Mouse (Mus musculus): ENCODE data around the gene Arid5b. TPM values are rescaled to one million over a fixed set of nuclear protein-coding genes. Genes with fewer than 3 reads are reported as not detected.
A peak's percentile ranks its signal among the peaks of the same experiment; 100 is the strongest.

Gene Arid5b
- total RNA-seq, 2 experiments from 2014 or later: 14.0 to 25.3 TPM

DNA sequence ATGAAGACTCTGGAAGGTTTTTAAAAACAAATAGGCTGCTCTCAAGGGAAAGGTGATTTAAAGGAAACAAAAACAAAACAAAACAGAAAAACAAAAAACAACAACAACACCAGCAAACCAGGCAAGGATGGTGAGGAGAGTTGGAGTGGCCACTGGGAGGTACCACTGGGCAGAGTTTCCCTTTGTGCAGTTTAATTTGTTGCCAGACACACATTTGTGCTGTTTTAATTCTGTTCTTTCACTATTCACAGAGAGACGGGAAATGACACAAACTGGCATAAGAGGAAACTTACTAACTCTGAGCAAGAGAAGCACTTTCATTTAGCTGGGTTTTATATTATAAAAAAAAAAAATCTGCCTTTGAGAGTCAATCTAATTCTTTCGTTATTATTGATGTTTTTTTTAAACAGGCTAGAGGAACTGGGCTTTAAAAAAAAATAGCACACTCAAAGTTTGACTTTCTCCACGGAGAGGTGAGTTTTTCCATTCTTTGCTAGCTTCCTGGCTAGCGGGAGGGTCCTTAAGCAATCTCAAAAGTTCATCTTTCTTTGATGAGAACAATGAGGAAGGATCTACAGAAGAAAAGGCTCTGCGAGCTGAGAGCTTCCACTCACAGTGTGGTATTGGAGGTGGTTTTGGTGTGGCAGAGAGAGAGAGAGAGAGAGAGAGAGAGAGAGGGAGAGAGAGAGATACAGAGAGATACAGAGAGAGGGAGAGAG is 39.7 kb downstream of the Arid5b start:
- DNase-seq (ENCODE audit: low spot score in 2 of 2): no peak

DNA sequence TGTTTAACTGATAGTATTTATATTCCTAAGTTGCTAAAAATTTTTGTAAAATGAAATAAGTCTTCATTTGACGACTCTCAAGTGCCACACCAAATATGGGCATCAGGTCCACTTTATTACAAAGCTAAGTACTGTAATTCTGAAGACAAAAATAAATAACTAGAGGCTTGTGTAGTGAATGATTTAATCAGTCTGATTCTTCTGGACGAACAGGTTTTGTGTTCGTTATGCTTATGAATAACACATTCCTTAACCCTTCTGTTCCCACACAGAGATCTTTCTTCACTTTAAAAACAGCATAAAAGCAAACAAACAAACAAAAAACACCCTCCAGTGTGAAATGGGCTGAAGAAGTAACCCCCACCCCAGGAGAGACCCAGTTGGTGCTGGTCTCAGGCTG is 40.4 kb downstream of the Arid5b start:
- no peak for DNase-seq (ENCODE audit: low spot score in 2 of 2)

DNA sequence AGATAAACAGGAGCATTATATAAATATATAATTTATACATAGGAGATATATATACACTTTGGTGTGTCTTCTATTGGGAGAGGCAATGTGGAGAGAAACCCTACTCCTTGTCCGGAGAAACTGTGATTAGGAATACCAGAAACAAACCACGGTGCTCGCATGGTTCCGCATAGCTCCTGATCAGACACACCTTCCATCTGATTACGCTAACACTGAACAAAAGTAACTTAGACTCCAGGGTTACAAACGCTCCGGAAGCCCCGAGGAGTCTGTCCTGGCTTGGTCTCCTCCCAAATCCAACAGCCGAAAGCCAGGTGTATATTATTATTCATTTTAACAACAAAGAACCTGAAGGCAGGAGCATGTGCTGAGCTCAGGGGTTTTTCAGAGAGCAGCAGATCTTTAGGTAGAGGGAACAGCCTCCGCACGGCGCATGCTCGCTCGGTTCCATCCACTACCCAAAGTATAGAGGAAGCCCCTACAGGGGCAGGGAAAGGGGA is 41.5 kb downstream of the Arid5b start:
- no peak for DNase-seq (ENCODE audit: low spot score in 2 of 2)

DNA sequence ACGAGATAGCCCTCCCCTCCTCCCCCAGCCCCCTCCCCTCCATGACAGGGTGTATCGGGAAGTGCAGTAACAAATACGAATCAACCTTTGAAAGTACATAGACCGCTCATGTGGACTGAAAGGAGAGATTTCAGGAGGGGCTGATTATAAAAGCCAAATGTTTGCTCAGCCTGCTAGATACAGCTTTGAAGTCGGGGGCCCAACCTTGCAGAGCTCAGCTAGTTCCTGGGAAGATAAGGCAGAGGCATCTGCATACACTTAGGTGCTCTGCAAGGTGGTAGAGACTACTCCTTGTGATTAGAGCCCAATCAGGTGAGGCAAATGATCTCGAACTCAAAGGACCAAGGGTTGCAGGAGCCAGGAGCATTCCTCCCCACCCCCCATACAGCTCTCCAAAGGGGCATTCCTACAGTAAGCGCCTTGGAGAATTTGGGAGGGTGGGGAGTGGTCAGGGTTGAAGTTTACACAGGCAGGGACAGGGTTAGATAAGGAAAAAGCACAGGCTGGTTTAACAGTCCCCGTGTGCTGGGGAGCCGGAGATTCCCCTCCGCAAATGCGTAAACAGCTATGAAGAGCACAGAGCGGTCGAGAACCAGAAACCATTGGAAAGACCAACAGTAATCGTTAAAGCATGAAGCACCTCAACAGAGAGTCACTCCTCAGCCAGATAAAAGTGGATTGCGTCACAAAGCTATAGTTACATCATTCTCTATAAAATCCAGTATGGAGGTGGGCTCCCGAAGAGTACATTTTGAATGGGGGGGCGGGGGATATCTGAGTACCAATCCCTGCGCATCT is 47.0 kb downstream of the Arid5b start:
- no peak for DNase-seq (ENCODE audit: low spot score in 2 of 2)

DNA sequence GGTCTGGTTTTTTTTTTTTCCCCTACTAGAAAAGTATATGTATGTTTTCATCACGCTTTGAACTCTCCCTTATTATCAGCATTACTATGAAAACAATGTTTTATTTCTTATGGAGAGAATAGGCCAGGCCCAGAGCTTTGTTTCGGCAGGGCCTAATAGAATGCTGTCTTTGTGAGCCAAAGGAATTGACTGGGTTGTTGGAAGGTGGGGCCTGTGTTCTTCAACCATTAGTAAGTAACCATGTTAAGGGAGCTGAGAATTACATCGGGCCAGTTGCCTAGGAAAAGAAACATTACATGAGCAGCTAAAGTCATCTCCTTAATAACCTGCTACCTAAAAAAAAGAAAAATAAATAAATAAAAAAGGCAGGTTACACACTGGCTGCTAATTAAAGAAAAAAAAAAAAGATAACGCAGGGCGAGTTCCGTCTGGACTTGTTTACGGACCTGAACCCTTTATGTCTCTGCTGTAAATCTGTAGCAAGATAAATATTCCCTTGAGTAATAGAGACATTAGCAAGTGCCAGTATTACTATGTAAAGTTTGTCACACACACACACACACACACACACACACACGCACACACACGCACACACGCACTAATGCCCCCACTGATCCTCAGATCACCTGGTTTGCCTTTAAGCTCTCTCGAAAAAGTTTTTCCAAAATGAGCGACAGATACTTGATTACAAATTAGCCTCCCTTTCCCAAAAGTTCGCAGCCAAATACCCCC is 47.7 kb downstream of the Arid5b start:
- no peak for DNase-seq (ENCODE audit: low spot score in 2 of 2)

DNA sequence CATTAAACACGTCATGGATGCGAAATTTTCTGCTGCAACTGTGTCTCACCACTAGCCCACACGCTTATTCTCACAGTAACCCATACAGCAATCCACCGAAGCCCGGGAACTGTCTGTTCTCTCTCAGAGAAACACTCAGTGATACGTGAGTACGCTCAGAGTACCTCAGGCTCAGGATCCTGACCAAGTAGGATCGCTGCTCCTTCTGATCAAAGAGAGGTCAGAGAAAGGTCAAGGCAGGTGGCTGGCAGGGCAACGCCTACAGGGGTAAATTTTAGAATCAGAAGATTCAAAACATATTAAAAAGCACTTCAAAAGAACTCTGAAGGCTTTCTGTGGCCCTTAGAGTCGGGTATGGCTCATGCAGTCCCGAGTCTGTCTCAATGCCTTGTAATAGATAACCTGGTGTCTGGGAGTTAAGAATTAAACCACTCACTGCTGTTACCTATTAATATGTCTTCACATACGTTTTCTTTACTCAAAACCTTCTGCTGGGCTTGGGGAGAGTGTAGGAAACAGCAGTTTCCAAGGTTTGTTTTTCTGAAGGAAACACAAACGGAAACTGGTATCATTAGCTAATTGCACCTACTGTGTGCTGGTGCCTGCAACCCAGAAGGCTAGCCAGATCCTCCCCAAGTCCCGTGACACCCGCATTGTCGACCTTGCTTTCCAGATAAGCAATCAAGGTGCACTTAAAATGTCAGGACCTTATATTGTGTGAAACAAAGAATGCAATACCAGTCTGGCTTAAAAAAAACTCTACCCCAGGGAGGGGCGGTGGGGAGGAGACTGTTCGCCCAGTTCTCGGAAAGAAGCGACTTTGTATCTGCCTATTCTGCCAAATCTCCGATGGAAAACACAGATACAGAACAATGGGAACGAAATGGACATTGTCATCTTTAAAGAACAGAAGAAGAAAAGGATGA is 48.6 kb downstream of the Arid5b start:
- no peak for DNase-seq (ENCODE audit: low spot score in 2 of 2)

DNA sequence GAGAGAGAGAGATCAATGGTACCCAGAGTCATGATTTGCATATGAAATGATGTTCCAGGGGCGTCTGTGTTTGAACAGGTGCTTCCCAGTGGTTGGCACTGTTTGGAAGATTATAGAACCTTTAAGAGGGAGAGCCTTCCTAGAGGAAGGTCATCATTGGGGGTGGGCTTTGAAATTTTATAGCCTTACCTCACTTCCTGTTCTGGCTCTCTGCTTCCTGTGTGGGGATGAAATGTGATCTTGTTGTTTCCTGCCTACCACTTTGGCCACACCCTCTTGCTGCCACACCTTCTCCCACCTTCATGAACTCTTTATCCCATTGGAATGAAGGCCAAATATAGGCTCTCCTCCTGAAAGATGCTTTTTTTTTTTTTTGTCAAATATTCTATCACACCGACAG is 55.9 kb downstream of the Arid5b start:
- DNase-seq (ENCODE audit: low spot score in 2 of 2): no peak

DNA sequence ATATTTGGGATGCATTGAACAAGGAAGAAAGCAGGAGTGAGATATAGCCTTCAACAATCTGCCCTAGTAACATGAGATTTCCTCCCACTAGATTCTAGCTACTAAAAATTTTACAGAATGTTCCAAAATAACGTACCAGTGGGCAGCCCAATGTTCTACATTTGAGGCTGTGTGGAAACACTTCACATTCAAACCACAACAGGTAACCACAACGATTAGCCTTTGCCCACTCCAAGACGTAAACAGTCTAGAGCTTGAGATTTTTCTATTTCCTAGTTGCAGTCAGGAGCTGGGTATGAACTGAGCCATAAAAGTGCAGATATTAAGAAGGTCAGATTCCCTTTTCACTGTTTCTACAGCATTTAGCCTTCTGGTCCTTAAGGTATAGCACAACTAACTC is 56.5 kb downstream of the Arid5b start:
- DNase-seq (ENCODE audit: low spot score in 2 of 2): no peak

DNA sequence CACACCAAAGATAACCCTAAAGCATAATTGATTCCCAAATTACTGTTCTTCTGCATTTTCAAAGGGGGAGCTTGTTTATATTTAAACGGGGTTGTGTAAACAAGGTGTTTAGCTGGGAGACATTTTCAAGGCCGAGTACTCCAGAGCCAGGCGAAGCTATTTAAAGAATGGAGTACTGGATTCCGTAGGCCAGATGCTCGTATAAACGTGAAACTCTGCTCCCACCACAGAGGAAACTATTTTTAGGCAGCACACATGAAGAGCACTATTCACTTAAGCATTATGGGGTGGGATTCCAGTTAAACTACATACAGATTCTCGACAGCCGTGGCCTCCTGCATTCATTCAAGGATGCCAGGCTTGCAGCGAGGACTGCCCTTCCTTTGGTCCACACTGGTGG is 59.2 kb downstream of the Arid5b start:
- no peak for DNase-seq (ENCODE audit: low spot score in 2 of 2)

DNA sequence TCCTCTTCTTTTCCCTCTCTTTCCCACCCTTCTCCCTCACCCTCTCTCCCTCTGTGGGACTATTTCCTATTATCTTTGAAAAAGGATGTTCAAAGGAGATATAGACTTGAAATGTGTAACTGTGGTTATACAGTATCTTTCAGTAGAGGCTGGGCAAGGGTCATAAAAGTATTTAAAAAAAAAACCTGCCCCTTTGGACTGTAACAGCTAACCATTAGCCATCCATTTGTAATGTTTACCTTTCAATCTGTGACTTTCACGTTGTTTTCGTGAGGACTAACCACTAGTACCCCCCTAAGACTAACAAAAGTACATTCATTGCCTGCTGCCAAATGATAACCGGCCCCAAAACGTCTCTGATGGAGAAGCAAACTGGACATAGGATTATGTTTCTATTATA is 59.9 kb downstream of the Arid5b start:
- DNase-seq (ENCODE audit: low spot score in 2 of 2): no peak

DNA sequence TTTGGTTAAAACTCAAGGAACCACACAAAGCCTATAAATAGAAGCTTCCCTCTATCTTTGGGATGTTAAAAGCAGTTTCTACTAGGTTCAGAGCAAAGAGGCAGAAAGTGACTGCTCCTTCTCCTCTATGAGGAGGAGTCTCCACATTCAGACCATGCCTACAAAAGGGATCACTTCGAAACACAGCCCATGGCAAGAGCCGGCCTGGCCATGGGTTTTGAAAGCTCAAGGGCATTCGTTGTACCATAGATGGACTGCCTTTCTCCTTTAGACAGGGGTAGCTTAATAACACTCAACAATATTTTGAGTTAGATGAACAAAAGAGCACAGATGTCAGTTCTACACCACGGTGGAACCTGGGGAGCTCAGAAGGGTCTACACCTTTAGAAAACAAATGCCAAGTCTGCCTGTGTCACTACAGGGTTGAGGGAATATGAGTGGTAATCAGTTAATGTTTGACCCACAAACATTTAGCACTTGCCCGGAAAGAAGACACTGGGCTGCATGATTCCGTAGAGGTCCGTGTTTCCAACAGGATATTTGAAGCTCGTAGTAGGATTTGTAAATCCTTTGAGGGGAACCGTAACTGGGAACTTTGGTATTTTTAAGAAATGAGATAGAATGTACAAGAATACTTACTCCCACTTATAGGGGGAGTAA is 63.6 kb downstream of the Arid5b start:
- no peak for DNase-seq (ENCODE audit: low spot score in 2 of 2)

DNA sequence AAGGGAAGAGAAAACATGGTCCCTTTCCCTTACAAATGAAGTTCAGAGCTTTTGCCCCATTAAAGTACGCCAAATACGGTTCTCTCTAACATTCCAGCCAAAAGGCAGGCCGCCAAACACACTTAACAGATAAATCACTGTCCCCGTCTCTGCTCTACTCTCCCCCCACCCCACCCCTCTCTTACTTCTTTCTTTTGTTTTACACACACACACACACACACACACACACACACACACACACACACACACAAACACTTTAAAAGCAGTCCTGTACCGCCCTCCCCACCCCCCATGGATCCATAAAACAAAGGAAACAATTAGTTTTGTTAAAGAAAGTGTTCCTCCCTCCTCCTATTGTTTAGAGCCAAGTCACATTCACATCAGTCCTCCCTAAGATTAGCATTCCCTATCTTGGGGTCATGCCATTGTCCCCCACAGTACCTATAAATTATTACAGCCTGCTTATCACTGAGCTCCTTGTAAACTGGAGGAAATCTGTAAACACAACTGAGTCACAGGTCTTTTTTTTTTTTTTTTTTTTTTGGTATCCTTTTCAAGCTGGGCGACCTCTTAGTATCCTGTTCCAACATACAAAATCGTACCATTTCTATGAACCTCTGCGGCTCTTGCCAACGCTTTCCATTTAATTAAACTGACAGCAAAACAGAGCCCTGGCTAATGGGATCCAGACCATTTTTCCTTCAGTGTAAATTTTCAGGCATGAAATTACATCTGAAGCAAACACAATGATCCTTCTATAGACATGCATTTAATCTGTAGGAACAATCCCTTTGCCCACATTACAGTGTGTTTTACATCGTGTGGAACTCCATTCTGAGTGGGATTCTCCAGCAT is 66.3 kb downstream of the Arid5b start:
- no peak for DNase-seq (ENCODE audit: low spot score in 2 of 2)

DNA sequence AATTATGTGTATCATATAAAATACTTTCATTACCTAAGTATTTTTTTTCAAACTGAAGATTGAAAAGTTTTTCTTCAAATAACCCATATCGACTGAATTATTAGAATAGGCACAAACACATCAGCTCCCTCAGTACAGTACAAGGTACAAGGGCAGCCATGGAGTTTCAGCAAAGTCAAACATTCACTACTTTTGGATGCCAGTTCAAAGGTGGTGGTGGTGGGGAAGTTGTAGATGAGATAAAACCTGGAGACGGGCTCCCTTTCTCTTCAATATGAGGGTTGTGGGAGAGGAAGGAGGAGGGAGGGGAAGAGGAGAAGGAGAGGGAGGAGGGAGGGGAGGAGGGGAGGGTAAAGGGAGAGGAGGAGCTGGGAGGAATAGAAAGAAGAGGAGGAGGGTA is 67.0 kb downstream of the Arid5b start:
- no peak for DNase-seq (ENCODE audit: low spot score in 2 of 2)

DNA sequence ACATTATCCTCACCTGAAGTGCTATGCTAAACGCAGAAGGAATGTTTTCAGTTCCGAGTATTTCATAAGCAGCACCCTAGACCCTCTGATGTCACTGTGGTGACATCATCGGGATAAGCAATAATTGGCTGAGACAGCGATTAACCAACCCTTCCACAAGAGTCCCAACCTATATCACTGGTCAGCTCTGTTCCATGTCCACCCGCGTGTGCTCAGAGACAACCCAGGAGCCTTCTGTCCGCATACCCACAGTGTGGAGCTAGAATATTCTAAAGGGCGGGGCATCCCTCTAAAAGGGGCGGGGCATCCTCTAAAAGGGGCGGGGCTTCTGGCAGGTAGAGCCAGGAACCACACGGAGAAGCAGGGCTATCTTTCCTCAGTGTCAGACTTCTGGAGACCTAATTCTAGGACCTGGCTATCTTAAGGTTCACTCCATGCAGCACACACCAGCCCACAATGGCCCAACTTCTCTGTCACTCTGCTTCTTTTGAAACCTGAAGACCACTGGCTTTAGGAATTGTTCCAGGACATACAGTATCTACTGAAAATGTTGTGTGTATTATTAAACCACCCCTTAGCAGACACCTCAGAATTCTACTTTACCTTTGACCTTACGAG is 68.4 kb downstream of the Arid5b start:
- no peak for DNase-seq (ENCODE audit: low spot score in 2 of 2)

DNA sequence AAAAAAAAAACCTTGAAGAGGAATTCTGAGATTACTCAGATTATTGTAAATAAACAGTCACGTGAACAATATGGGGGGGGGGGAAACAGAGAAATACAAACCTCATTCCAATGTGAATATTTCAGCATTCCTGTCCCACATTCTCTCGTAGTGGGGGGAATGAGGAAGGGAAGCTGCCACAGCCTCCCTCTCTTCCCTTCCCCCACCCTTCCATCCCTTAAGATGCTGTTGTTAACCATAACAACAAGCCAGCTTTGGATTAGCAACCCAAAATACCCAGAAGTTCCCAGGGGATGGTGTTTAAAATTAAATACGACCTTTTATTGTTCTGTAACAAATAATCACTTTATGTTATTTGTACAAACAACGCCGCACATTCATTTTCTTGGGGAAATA is 69.9 kb downstream of the Arid5b start:
- no peak for DNase-seq (ENCODE audit: low spot score in 2 of 2)

DNA sequence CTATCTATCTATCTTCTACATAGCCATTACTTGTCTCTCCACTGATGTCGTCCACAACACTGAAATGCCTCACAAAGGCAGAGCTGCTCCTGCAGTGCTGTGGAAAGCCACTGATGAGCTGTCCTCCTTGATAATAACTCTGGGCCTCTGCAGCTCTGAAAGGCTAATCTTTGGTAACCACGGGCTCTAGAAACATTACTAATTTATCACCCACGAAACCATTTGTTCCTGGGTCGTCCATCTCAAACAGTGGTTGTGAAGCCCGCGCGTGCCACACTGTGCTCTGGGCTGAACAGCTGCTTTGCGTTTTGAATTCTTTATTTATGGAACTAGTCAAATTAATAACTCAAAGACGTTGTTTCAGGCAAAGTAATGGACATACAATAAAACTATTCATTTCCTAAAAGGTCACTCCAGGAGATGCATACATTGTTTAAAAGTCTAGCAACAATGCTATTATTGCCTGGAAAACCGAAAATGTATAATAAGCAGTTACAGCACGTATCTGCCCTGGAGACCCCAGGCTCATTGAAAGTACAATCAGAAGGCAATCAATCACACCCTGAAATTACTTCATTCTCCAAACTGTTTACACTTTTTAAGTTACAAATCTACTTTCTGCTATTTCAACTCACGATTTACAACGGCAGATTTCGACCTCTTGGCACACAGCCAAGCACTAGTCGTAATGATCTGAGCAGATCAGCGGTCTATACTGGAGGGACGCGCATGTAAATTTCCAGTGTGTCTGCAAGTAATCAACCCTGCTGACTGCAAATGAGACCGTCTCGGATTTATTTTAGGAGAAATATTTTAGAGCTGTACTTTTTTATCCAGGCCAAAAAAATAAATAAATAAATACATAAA is 70.5 kb downstream of the Arid5b start:
- DNase-seq (ENCODE audit: low spot score in 2 of 2): peak in 1 of 2 experiments; percentile 23

DNA sequence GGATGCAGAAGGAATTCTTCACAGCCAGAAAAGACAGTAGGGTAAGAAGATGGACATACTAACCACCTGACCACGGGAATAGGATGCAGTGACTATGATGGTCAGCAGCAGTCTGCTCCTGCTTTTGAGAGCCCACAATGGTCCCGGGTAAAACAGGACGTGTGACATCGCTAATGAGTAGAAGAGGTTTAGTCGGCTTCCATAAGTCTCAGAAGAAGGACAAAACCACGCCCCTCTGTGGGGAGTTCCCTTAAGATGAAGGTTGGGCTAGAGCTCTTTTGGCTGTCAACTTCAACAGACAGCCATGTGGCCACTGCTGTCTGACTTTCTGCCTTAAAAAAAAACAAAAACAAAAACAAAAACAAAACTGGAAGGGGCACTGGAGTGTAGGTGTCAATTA is 74.1 kb downstream of the Arid5b start:
- DNase-seq (ENCODE audit: low spot score in 2 of 2): no peak

DNA sequence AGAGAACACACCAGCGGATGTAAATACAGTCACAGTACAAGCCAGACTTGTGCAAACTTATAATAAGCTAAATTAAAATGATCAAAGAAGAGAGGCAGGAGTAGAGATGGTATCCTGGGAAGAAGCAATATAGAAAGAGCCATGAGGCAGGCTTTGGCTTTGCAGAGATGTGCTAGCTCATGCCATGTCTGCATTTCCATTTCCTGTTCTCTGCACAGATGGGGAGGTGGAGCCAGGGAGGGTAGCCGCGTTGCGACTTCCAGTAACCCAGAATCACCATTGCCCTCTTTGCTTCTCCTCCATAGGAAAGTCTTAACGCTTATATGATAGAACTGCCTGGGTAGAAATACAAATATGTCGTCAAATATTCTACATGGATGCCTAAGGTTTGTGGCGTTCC is 74.7 kb downstream of the Arid5b start:
- no peak for DNase-seq (ENCODE audit: low spot score in 2 of 2)

Measured in adrenal gland, adult 18-20 months (tissue).